Mouse (Mus musculus): ENCODE measurements around the gene Fbxl13. TPM values are rescaled to one million over a fixed set of nuclear protein-coding genes. Genes with fewer than 3 reads are reported as not detected.
A peak's percentile ranks its signal among the peaks of the same experiment; 100 is the strongest.

The Fbxl13 gene
- polyA plus RNA-seq, 1 experiment from 2014 or later, result 0.15 TPM

DNA sequence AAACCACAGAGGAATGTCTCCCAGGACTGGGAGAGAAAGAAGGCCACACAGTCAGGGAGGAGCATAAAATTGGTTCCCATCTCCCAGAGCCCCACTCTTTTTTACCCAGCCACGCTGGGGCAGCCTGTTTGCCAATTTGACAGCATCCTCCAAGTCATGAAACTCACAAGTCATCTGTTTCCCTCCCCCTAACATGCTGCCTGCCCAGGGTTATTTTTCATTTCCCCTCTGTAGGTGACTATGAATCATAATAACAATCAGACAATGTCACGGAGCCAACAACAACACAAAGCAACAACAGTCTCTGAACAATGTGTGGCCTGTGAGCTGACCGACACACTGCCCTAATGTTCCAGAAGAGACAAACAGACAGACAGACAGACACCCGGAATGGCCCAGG is 34.6 kb upstream of the Fbxl13 start:
- H3K9me3 ChIP-seq (ENCODE audit: control insufficient read depth, low read length), result no peaks in the 10 kb centered on the region; the same call in 1 of the 2 replicates
- no peaks in the 10 kb centered on the region; the same call in 1 of the 2 replicates for H3K36me3 ChIP-seq (ENCODE audit: control insufficient read depth, insufficient read depth, low read length)
- H3K9ac ChIP-seq (ENCODE audit: low read length), result no peak overlapping the region
- H3K4me2 ChIP-seq (ENCODE audit: low read depth, low read length, severe bottlenecking), result no peak overlapping the region
- H3K4me3 ChIP-seq (ENCODE audit: low read depth, low read length), result no peak overlapping the region
- no peaks in the 10 kb centered on the region for H3K27me3 ChIP-seq (ENCODE audit: control insufficient read depth, insufficient read depth, low read length)
- H3K27ac ChIP-seq (ENCODE audit: low read depth, low read length), result no peak overlapping the region
- no peak for ATAC-seq (replicated peaks; ENCODE audit: low FRiP score)
- WGBS, result 87% methylated on average over 4 of the region's 4 CpGs
- H3K4me1 ChIP-seq (replicated peaks; ENCODE audit: control insufficient read depth, insufficient read depth, low read length), result no peaks in the 10 kb centered on the region
- DNase-seq (ENCODE audit: low spot score), result no peak

DNA sequence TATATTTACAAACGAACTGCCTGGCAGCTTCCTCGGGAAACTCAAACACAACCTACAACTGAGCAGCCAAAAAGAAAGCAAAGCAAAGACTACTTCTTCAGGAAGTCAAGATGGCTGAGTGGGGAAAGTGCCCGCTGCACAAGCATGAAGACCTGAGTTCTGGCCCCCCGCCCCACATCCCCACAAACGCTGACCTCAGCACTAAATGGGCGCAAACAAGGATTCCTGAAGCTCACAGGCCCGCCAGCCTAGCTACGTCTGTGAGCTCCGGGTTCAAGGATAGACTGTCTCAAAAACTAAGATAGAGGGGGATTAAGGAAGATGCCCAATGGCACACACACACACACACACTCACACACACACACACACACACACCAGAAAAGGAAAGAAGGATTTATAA is 32.9 kb upstream of the Fbxl13 start:
- H3K9me3 ChIP-seq (ENCODE audit: control insufficient read depth, low read length), result no peaks in the 10 kb centered on the region; the same call in 1 of the 2 replicates
- H3K36me3 ChIP-seq (ENCODE audit: control insufficient read depth, insufficient read depth, low read length), result no peaks in the 10 kb centered on the region; the same call in 1 of the 2 replicates
- H3K9ac ChIP-seq (ENCODE audit: low read length), result no peak overlapping the region
- no peak for DNase-seq (ENCODE audit: low spot score)
- no peaks in the 10 kb centered on the region for H3K27me3 ChIP-seq (ENCODE audit: control insufficient read depth, insufficient read depth, low read length)
- no peak overlapping the region for H3K4me3 ChIP-seq (ENCODE audit: low read depth, low read length)
- no peaks in the 10 kb centered on the region for H3K4me1 ChIP-seq (replicated peaks; ENCODE audit: control insufficient read depth, insufficient read depth, low read length)
- ATAC-seq (replicated peaks; ENCODE audit: low FRiP score), result no peak
- H3K27ac ChIP-seq (ENCODE audit: low read depth, low read length), result no peak overlapping the region
- WGBS, result 95% methylated on average over 9 of the region's 9 CpGs
- no peak overlapping the region for H3K4me2 ChIP-seq (ENCODE audit: low read depth, low read length, severe bottlenecking)

DNA sequence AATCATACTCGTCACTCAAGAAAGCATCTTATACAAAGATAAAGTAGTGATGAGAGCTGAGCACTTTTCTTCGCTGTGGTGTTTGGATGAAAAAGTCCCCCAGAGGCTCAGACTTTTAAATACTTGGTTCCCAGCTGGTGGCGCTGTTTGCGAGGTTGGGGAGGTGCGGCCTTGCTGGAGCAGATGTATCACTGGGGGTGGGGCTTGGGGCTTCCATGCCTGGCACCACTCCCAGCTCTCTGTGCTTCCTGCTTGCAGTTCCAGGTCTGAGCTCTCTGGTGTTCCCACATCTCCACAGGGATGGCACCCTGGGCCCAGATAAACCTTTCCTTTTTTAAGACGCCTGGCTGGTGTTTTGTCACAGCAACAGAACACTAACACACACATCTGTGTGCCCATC is 32.5 kb upstream of the Fbxl13 start:
- H3K27me3 ChIP-seq (ENCODE audit: control insufficient read depth, insufficient read depth, low read length), result no peaks in the 10 kb centered on the region
- no peaks in the 10 kb centered on the region; the same call in 1 of the 2 replicates for H3K36me3 ChIP-seq (ENCODE audit: control insufficient read depth, insufficient read depth, low read length)
- no peak overlapping the region for H3K27ac ChIP-seq (ENCODE audit: low read depth, low read length)
- H3K4me3 ChIP-seq (ENCODE audit: low read depth, low read length), result no peak overlapping the region
- H3K9me3 ChIP-seq (ENCODE audit: control insufficient read depth, low read length), result no peaks in the 10 kb centered on the region; the same call in 1 of the 2 replicates
- H3K9ac ChIP-seq (ENCODE audit: low read length), result no peak overlapping the region
- H3K4me1 ChIP-seq (replicated peaks; ENCODE audit: control insufficient read depth, insufficient read depth, low read length), result 0 out of 2 replicates have a peak, but pooled peaks cover 2% of the 10 kb centered on the region
- DNase-seq (ENCODE audit: low spot score) (no peak), ATAC-seq (replicated peaks; ENCODE audit: low FRiP score) (no peak)
- 97% methylated on average over 6 of the region's 6 CpGs for WGBS
- no peak overlapping the region for H3K4me2 ChIP-seq (ENCODE audit: low read depth, low read length, severe bottlenecking)

DNA sequence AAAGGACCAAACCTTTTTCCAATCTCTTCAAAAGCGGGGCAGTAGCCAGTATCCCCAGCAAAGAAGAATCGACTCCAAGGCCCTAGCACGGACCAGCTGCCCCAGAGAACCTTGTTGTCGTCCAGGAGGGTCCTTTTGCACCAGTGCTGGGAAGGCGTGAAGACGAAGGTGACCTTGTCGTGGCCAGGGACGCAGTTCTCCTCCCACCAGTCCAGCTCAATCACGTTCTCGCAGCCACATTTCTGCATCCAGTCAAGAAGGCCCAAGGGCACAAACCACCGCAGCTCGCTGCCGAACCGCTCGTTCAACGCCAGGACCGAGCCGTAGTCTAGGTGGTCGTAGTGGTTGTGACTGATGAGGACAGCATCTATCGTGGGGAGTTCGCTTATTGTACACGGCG is 30.1 kb upstream of the Fbxl13 start:
- no peak overlapping the region for H3K27ac ChIP-seq (ENCODE audit: low read depth, low read length)
- 0 out of 2 replicates have a peak, but pooled peaks cover 2% of the 10 kb centered on the region for H3K4me1 ChIP-seq (replicated peaks; ENCODE audit: control insufficient read depth, insufficient read depth, low read length)
- 95% methylated on average over 23 of the region's 23 CpGs for WGBS
- no peaks in the 10 kb centered on the region; the same call in 1 of the 2 replicates for H3K36me3 ChIP-seq (ENCODE audit: control insufficient read depth, insufficient read depth, low read length)
- no peak overlapping the region for H3K4me2 ChIP-seq (ENCODE audit: low read depth, low read length, severe bottlenecking)
- H3K9ac ChIP-seq (ENCODE audit: low read length), result no peak overlapping the region
- no peaks in the 10 kb centered on the region for H3K27me3 ChIP-seq (ENCODE audit: control insufficient read depth, insufficient read depth, low read length)
- ATAC-seq (replicated peaks; ENCODE audit: low FRiP score) (no peak), DNase-seq (ENCODE audit: low spot score) (no peak)
- no peaks in the 10 kb centered on the region; the same call in 1 of the 2 replicates for H3K9me3 ChIP-seq (ENCODE audit: control insufficient read depth, low read length)
- H3K4me3 ChIP-seq (ENCODE audit: low read depth, low read length), result no peak overlapping the region

DNA sequence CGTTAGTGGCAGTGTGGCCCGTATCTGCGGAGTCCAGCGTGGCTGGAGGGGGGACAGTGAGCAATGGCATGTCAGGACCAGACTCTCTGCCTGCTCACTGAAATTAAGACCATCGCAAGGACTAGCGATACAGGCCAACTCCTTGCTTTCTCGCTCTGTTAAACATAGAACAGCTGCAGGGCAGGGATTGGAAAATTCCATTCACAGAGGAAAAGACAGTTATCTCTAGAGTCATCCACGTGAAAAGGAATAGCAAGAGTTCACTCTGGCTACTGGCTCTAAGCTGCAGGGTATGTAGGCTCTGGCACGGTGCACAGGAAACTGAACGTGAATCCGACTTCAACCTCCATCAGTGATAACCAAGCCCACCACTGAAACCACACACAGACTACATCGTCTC is 29.6 kb upstream of the Fbxl13 start:
- Histone ChIP-seq H3K9ac (ENCODE audit: low read length) (no peak overlapping the region), H3K27me3 (ENCODE audit: control insufficient read depth, insufficient read depth, low read length) (no peaks in the 10 kb centered on the region), H3K4me2 (ENCODE audit: low read depth, low read length, severe bottlenecking) (no peak overlapping the region), H3K9me3 (ENCODE audit: control insufficient read depth, low read length) (no peaks in the 10 kb centered on the region; the same call in 1 of the 2 replicates), H3K36me3 (ENCODE audit: control insufficient read depth, insufficient read depth, low read length) (no peaks in the 10 kb centered on the region; the same call in 1 of the 2 replicates), H3K27ac (ENCODE audit: low read depth, low read length) (no peak overlapping the region), H3K4me3 (ENCODE audit: low read depth, low read length) (no peak overlapping the region), H3K4me1 (replicated peaks; ENCODE audit: control insufficient read depth, insufficient read depth, low read length) (0 out of 2 replicates have a peak, but pooled peaks cover 2% of the 10 kb centered on the region)
- DNase-seq (ENCODE audit: low spot score) (no peak), ATAC-seq (replicated peaks; ENCODE audit: low FRiP score) (no peak)
- WGBS, result 87% methylated on average over 12 of the region's 12 CpGs

DNA sequence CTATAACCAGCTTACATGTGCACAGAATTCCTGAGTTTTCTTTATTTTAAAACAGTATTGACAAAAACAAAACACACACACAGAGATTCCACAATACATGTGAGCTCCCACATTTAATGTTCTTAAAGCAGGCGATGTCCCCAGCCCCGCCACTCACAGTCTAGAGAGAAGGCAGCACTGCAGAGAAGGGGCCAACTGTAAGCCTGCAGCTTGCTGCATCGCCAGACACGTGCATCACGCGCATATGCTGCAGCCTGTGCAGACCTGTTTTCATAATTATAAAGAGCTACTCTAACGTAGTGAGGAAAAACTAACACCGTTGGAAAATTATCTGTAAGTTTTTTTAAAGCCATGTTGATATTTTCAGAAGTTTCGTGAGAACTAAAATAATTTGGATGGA is 28.3 kb upstream of the Fbxl13 start:
- 0 out of 2 replicates have a peak, but pooled peaks cover 2% of the 10 kb centered on the region for H3K4me1 ChIP-seq (replicated peaks; ENCODE audit: control insufficient read depth, insufficient read depth, low read length)
- H3K4me3 ChIP-seq (ENCODE audit: low read depth, low read length), result no peak overlapping the region
- no peak for DNase-seq (ENCODE audit: low spot score)
- H3K9ac ChIP-seq (ENCODE audit: low read length), result no peak overlapping the region
- H3K9me3 ChIP-seq (ENCODE audit: control insufficient read depth, low read length), result no peaks in the 10 kb centered on the region; the same call in 1 of the 2 replicates
- H3K36me3 ChIP-seq (ENCODE audit: control insufficient read depth, insufficient read depth, low read length), result no peaks in the 10 kb centered on the region; the same call in 1 of the 2 replicates
- WGBS, result 89% methylated on average over 9 of the region's 9 CpGs
- H3K27ac ChIP-seq (ENCODE audit: low read depth, low read length), result no peak overlapping the region
- H3K4me2 ChIP-seq (ENCODE audit: low read depth, low read length, severe bottlenecking), result no peak overlapping the region
- no peak for ATAC-seq (replicated peaks; ENCODE audit: low FRiP score)
- H3K27me3 ChIP-seq (ENCODE audit: control insufficient read depth, insufficient read depth, low read length), result no peaks in the 10 kb centered on the region

DNA sequence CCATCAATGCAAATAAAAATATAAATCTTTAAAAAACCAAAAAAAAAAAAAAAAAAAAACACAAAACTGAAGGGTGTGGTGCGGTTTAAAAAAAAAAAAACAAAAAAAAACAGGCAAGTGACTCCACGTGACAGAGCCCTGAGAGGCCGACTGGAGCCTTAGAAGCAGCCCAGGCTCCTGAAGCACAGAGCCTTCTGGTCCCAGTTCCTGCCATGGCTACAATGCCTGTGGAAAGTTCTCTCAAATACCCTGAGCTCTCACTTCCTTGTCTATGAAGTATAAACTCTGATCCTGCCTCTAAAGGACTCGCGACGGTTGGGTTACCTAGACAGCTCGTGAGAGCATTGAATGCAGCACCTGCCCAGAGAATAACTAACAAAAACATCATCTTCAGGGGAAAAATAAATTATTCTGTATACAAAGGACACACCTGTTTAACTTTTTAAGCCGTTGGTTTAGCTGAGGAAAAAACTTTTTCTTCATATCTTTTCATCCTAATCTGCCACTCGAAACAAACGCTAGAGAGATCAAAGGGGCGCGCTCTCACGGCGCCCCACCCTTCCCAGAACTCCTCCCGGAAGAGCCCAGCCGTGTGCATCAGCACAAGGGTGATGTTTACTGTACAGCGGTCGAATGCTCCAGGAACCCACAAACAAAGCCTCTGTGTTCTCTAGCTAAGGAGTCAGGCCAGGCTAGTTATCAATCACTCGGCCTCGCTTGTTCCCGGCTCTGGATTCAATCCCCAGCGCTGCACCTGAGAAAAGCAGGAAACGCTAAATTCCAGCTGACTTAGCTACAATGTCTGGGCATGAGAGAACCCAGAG is 27.6 kb upstream of the Fbxl13 start:
- Histone ChIP-seq H3K9me3 (ENCODE audit: control insufficient read depth, low read length) (no peaks in the 10 kb centered on the region; the same call in 1 of the 2 replicates), H3K4me2 (ENCODE audit: low read depth, low read length, severe bottlenecking) (no peak overlapping the region), H3K4me3 (ENCODE audit: low read depth, low read length) (no peak overlapping the region), H3K27me3 (ENCODE audit: control insufficient read depth, insufficient read depth, low read length) (no peaks in the 10 kb centered on the region), H3K27ac (ENCODE audit: low read depth, low read length) (no peak overlapping the region), H3K9ac (ENCODE audit: low read length) (no peak overlapping the region), H3K36me3 (ENCODE audit: control insufficient read depth, insufficient read depth, low read length) (no peaks in the 10 kb centered on the region; the same call in 1 of the 2 replicates), H3K4me1 (replicated peaks; ENCODE audit: control insufficient read depth, insufficient read depth, low read length) (0 out of 2 replicates have a peak, but pooled peaks cover 2% of the 10 kb centered on the region)
- 0 out of 2 replicates have a peak, but pooled peaks have one; percentile 58 for ATAC-seq (replicated peaks; ENCODE audit: low FRiP score)
- whole genome bisulfite sequencing, result 68% methylated on average over 23 of the region's 23 CpGs
- DNase-seq (ENCODE audit: low spot score), result no peak

DNA sequence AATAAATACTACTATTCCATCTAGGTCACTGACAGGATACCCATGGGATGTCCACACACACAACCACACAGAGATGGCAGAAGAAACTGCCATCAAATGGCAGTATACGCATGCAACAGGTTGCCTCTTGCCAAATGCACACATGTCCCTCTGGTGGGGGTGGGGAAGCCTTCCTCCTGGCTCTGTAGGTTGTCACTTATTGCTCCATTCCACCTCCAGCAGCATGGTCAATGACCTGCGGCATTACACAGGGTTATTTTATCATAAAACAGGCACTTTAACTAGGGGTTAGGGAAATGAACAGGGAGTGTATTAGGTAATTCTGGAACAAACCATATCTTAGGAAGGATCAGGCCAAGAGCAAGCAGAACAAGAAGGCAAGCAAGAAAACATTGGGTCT is 23.9 kb upstream of the Fbxl13 start:
- no peak overlapping the region for H3K4me3 ChIP-seq (ENCODE audit: low read depth, low read length)
- H3K36me3 ChIP-seq (ENCODE audit: control insufficient read depth, insufficient read depth, low read length), result no peaks in the 10 kb centered on the region; the same call in 1 of the 2 replicates
- no peaks in the 10 kb centered on the region for H3K27me3 ChIP-seq (ENCODE audit: control insufficient read depth, insufficient read depth, low read length)
- no peak overlapping the region for H3K4me2 ChIP-seq (ENCODE audit: low read depth, low read length, severe bottlenecking)
- no peak for ATAC-seq (replicated peaks; ENCODE audit: low FRiP score)
- peak; percentile 38 for DNase-seq (ENCODE audit: low spot score)
- 96% methylated on average over 2 of the region's 2 CpGs for WGBS
- no peaks in the 10 kb centered on the region for H3K9me3 ChIP-seq (ENCODE audit: control insufficient read depth, low read length)
- H3K9ac ChIP-seq (ENCODE audit: low read length), result no peak overlapping the region
- H3K4me1 ChIP-seq (replicated peaks; ENCODE audit: control insufficient read depth, insufficient read depth, low read length), result 0 out of 2 replicates have a peak, but pooled peaks cover 2% of the 10 kb centered on the region
- H3K27ac ChIP-seq (ENCODE audit: low read depth, low read length), result no peak overlapping the region
